Mouse (Mus musculus) hindbrain, embryonic 16.5 days (tissue): ENCODE results near the gene Surf4. TPM values are rescaled to one million over a fixed set of nuclear protein-coding genes. Genes with fewer than 3 reads are reported as not detected.

ENCODE experiments used
- ATAC-seq: fragments of 200-750 bp; cut with Nextera tagmentation; 2 replicates; pipeline ENCODE4 v1.8.0; 2017; ENCODE audit warnings: moderate TSS enrichment, moderate library complexity
- H3K27ac ChIP-seq: fragments of 300-500 bp; sonication (generic); 2 replicates; pipeline ENCODE4 v1.5.1; 2014; ENCODE audit warnings: low read depth, mild to moderate bottlenecking, control low read depth, low read length, moderate library complexity
- H3K27me3 ChIP-seq: fragments of 300-500 bp; sonication (generic); replicated peaks from 2 replicates; pipeline ENCODE4 v1.6.1; 2014; ENCODE audit warnings: low read length; ENCODE audit not compliant: control insufficient read depth, insufficient read depth
- H3K36me3 ChIP-seq: fragments of 300-500 bp; sonication (generic); 2 replicates; pipeline ENCODE4 v1.6.1; 2014; ENCODE audit warnings: mild to moderate bottlenecking, low read length, moderate library complexity, mixed read lengths; ENCODE audit not compliant: control insufficient read depth, insufficient read depth
- H3K4me1 ChIP-seq: fragments of 300-500 bp; sonication (generic); 2 replicates; pipeline ENCODE4 v1.6.1; 2014; ENCODE audit warnings: low read depth, low read length; ENCODE audit not compliant: control insufficient read depth, insufficient read depth
- H3K4me2 ChIP-seq: fragments of 300-500 bp; sonication (generic); 2 replicates; pipeline ENCODE4 v1.6.1; 2014; ENCODE audit warnings: mild to moderate bottlenecking, low read length, control low read depth, moderate library complexity
- H3K4me3 ChIP-seq: fragments of 300-500 bp; sonication (generic); 2 replicates; pipeline ENCODE4 v1.5.1; 2014; ENCODE audit warnings: mild to moderate bottlenecking, low read length, control low read depth, moderate library complexity
- H3K9ac ChIP-seq: fragments of 300-500 bp; sonication (generic); 2 replicates; pipeline ENCODE4 v1.6.1; 2014; ENCODE audit warnings: low read depth, mild to moderate bottlenecking, control low read depth, low read length, moderate library complexity
- H3K9me3 ChIP-seq: fragments of 300-500 bp; sonication (generic); 2 replicates; pipeline ENCODE4 v1.6.1; 2014; ENCODE audit warnings: mild to moderate bottlenecking, low read length, moderate library complexity; ENCODE audit not compliant: control insufficient read depth
- WGBS: fragments of 180-500 bp; shearing (Covaris S2); extraction: QIAGEN DNeasy Blood & Tissue Kit; methylation state at CpG from one replicate; pipeline ENCODE4 v1.1.7; 2014; 5-methylcytosine and 5-hydroxymethylcytosine counted together
- polyA plus RNA-seq: library from polyadenylated mRNA; unstranded; fragments of >200 nt; fragmentation: Nextera tagmentation; extraction: Ambion mirVana; gene quantifications from 2 replicates; pipeline ENCODE4 v1.2.1, GENCODE M21; 2015

The Surf4 gene
- 110 and 121 TPM in 2 replicates for polyA plus RNA-seq

DNA sequence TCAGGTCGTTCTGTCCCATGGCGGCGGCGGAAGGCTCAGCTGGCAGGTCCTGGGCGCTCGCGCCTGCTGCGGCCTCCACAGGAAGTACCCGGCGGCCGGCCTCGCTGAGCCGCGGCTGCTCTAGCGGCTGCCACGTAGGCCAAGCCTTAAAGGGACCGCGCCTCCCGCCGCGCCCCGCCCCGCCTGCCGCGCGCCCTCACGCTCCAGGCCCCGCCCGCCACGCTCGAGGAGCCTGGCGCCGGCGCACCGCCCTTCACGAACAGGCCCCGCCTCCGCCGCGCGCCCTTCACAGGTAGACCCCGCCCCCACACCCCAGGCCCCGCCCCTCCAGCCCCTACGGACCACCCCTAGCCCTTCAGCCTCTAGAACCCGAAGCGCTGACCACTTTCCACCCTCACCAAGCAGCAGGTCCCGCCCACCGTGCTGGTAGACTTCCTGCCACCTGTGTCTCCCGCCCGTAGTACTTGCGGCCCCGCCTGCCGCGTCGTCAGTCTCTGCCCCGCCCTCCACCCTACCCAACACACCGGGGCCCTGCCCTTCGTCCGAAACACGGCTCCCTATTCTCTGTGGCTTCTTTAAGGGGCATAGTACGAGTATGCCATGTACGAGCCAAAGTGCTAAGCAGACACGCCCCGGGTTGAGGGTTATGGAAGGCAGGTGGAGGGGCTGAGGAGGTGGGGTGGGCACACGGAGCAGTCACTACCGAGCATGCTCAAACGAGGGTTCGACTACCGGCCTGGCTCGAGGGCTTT, at the start of gene Surf4, which contains the start of gene Stkld1:
Gene Surf4 (minus strand): TSS at position 625 of the 752 bp plus-strand sequence.
Gene Stkld1 (plus strand): TSS at position 744 of the 752 bp plus-strand sequence.
- Histone ChIP-seq H3K27me3 (no peaks in the 10 kb centered on the region), H3K4me1 (peaks cover 22% of the 10 kb centered on the region), H3K4me3 (peak within 1 kb of the TSS; percentile 98), H3K36me3 (peaks cover 3% of the 10 kb centered on the region; the same call in 1 of the 2 replicates), H3K9ac (peak within 1 kb of the TSS; percentile 90), H3K27ac (peak within 1 kb of the TSS; percentile 79), H3K9me3 (no peaks in the 10 kb centered on the region), H3K4me2 (peak within 1 kb of the TSS; percentile 86)
- peak; percentile 97 for ATAC-seq
- WGBS: under 1% methylated on average over 42 of the region's 70 CpGs

DNA sequence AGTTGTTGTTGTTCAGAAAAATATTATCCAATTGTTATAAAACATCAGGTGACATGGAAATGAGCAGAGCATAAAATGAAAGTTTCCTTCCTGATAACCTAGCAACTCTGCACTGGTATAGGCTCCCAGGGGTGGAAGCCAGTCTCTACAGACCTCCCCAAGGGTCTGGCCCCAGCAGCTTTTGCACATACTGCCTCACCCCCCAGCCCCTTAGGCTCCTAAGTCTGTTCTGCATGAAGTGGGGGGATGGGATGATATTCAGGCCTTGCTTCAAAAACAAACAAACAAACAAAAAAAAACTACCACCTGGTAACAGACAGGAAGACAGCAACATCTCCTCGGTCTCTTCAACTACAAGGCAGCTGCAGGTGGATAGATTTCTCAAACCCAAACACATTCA, 46.6 kb upstream of the Surf4 start:
- Histone ChIP-seq H3K4me3 (no peak overlapping the region), H3K36me3 (no peaks in the 10 kb centered on the region), H3K27me3 (no peaks in the 10 kb centered on the region), H3K4me1 (no peaks in the 10 kb centered on the region), H3K4me2 (no peak overlapping the region), H3K27ac (no peak overlapping the region), H3K9ac (no peak overlapping the region), H3K9me3 (no peaks in the 10 kb centered on the region)
- 74% methylated on average over 1 of the region's 1 CpGs for WGBS
- no peak for ATAC-seq

DNA sequence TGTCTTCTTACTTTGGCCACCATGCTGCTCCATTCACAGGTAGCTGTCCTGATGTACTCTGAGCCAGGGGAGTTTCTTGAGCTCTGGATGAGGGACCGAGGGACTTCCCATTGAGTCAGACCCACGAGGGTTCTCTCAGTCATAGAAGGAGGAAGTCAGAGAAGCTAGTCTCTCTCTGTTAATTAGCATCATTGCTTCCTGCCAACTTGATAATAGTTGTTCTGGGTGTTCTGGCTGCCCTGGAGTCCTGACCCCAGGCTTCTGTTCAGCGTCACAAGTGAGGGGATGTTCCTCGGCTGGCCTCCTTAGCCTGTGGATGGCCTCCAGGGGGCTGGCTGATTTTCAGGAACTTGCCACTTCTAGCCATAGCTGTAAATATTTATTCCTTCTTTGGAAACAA, 40.2 kb upstream of the Surf4 start:
- Histone ChIP-seq H3K27me3 (no peaks in the 10 kb centered on the region), H3K9ac (no peak overlapping the region), H3K4me2 (no peak overlapping the region), H3K27ac (no peak overlapping the region), H3K4me3 (no peak overlapping the region), H3K4me1 (no peaks in the 10 kb centered on the region), H3K9me3 (no peaks in the 10 kb centered on the region), H3K36me3 (no peaks in the 10 kb centered on the region)
- 71% methylated on average over 4 of the region's 4 CpGs for WGBS
- ATAC-seq: no peak

- Histone ChIP-seq H3K9ac (no peak within 1 kb of the TSS), H3K4me3 (no peak within 1 kb of the TSS), H3K27ac (no peak within 1 kb of the TSS), H3K27me3 (no peaks in the 10 kb centered on the region), H3K4me1 (no peaks in the 10 kb centered on the region), H3K36me3 (no peaks in the 10 kb centered on the region), H3K4me2 (no peak within 1 kb of the TSS), H3K9me3 (no peaks in the 10 kb centered on the region)
- 70% methylated on average over 3 of the region's 3 CpGs for WGBS
- no peak for ATAC-seq
These were observed 39.4 kb upstream of the Surf4 start, which contains the start of gene Adamts13 for GRCm38 (mm10) chr2:26973116-26973515. Gene Adamts13, plus strand, starts transcription at chr2:26973416.

DNA sequence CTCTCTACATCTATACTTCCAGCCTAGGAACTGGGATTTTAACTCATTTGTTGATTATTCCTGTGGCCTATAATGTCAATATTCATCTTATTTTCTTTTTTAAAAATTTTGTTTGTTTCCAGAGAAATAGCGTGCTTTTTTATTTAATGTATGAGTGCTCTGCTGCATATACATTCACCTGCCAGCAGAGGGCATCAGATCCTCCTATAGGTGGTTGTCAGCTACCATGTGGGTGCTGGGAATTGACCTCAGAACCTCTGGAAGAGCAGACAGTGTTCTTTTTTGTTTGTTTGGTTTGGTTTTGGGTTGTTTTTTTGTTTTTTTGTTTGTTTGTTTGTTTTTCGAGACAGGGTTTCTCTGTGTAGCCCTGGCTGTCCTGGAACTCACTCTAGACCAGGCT, 33.5 kb upstream of the Surf4 start:
- no peak for ATAC-seq
- Histone ChIP-seq H3K4me1 (peaks cover 15% of the 10 kb centered on the region), H3K4me2 (no peak overlapping the region), H3K27ac (no peak overlapping the region), H3K27me3 (no peaks in the 10 kb centered on the region), H3K9ac (no peak overlapping the region), H3K4me3 (no peak overlapping the region), H3K36me3 (0 out of 2 replicates have a peak, but pooled peaks cover under 1% of the 10 kb centered on the region), H3K9me3 (no peaks in the 10 kb centered on the region)
- 83% methylated on average over 2 of the region's 2 CpGs for WGBS

GRCm38 (mm10) chr2:26964724-26965370, 31.1 kb upstream of the Surf4 start:
- ATAC-seq: peak; percentile 3; the same call in 1 of the 2 replicates
- Histone ChIP-seq H3K9me3 (no peaks in the 10 kb centered on the region), H3K4me2 (peak overlapping the region; percentile 71), H3K27me3 (no peaks in the 10 kb centered on the region), H3K36me3 (0 out of 2 replicates have a peak, but pooled peaks cover 2% of the 10 kb centered on the region), H3K4me1 (peaks cover 25% of the 10 kb centered on the region), H3K9ac (peak overlapping the region; percentile 89), H3K4me3 (peak overlapping the region; percentile 82), H3K27ac (peak overlapping the region; percentile 98)
- WGBS: 18% methylated on average over 14 of the region's 14 CpGs

DNA sequence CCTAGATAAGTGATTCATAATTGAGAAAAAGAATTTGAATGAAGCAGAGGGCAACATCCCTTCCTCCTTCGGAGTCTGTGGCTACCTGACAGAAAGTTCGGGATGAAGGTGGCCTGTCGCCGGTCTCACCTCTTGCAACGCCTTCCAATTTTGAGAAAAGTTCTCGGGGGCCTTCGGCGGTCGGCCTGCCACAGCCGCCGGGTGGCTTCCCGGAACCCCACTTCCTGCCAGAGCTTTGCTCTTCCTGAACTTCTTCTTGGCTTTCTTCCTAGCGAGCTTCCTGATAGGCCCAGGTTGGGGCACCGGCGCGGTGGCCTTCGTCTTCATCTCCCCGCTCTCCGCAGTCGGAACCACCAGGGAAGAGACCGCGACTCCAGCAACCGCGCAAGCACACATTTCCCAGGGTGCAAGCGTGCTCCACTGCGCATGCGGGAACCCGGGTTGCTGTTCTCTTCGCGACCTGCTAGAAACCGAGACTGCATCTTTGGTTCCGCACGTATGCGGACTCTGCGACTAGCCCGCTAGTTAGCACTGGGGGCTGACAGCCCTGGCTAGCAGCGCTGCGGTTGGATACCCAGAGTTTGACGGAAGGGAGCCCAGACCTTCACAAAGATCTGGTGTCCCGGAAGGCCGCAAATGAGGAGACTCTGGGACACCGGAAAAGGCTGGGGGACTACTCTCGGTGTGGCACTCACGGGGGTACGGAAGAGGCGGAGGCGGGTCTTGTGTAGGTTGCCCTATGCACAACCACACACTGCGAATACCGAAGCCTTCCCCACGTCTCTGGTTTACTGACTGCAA, 30.4 kb upstream of the Surf4 start, which contains the start of gene Rexo4:
Gene Rexo4 (minus strand): TSS at position 464 of the 801 bp plus-strand sequence.
- Histone ChIP-seq H3K4me1 (peaks cover 25% of the 10 kb centered on the region), H3K36me3 (peaks cover 5% of the 10 kb centered on the region; the same call in 1 of the 2 replicates), H3K4me2 (peak within 1 kb of the TSS; percentile 71), H3K27me3 (no peaks in the 10 kb centered on the region), H3K4me3 (peak within 1 kb of the TSS; percentile 82), H3K9ac (peak within 1 kb of the TSS; percentile 89), H3K27ac (peak within 1 kb of the TSS; percentile 98), H3K9me3 (no peaks in the 10 kb centered on the region)
- ATAC-seq: peak; percentile 99
- under 1% methylated on average over 49 of the region's 50 CpGs for WGBS

DNA sequence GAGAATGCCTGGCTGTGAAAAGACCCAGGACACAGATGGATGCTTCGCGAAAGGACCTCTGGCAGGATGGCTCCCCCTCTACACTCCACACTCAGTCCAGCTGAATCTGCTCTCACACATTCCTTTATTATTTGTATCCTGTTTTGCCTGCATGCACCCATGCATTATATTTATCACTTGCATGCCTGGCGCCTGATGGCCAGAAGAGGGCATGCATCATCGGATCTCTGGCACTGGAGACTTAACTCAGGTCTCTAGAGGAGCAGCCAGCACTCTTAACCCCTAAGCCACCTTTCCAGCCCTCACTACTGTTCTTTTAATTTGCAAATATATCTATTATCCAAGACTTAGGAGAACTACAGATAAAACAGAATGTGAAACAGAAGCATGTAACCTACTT, 27.0 kb upstream of the Surf4 start:
- no peak for ATAC-seq
- Histone ChIP-seq H3K4me3 (no peak overlapping the region), H3K27me3 (no peaks in the 10 kb centered on the region), H3K4me2 (no peak overlapping the region), H3K27ac (no peak overlapping the region), H3K36me3 (peaks cover 24% of the 10 kb centered on the region), H3K9me3 (no peaks in the 10 kb centered on the region), H3K9ac (no peak overlapping the region), H3K4me1 (peaks cover 25% of the 10 kb centered on the region)
- 73% methylated on average over 4 of the region's 4 CpGs for WGBS
